Mouse (Mus musculus) urinary bladder, adult 18-20 months (tissue): ENCODE measurements around the gene Rft1.

ENCODE experiments used
- DNase-seq, 2 experiments: peaks; one replicate each; pipeline ENCODE4 v3.0.0; 2022; ENCODE audit warnings: low spot score in 2 of 2, mixed read lengths in 2 of 2

The Rft1 gene

DNA sequence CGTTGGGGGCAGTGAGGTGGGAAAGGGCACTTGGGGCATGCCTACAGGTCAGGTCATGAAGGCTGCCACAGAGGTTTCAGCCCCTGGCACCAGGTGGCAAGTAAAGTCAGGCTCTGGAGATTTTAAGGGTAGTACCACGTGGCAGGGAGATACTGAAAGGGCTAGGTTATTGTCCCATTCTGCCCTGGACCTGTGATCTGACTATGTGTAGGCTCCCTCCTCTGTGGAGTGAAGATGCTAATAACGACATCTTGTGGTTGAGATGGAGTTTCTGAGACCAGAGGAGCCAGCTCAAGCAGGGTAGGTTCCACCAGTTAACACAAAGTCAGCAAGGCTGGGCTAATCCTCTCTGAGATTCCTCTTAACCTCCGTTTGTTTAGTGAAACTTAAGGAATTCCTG lies 24.3 kb upstream of the Rft1 start:
- no peak for DNase-seq

DNA sequence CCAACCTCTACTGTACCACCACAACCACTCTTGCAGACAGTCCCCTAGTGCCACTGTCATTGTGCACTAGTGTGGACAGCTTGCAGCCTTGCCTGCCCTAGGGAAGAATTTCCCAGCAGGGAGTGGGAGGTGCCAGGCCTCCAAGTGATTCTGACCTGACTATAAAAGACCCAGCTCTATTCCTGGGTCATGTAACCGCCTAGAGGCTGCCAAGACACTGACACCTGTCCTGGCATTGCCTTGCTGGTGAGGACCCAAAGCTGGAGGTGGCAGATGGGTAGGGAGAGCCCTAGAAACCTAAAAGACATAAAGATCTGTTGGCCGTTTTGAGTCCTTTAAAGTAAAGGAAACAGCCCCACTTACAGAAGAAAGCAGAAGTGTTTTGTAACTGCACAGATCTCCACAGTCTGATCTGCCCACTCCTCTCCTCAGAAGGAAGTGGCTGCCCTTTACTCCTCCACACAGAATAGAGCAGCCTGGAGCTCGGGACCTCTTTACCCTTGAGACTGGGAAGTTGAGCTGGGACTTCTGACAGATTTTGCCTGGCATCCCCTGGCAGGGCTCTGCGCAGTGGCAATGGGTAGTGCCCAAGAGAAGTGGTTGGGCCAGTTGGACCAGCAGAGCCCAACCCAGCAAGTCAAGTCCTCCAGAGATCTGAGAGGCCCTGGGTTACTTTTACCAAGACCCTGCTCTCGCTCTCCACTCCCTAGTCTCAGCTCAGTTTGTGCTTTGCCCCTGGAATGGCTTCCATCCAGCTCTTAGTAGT lies 23.2 kb upstream of the Rft1 start:
- DNase-seq = peak; percentile 42 to 59

DNA sequence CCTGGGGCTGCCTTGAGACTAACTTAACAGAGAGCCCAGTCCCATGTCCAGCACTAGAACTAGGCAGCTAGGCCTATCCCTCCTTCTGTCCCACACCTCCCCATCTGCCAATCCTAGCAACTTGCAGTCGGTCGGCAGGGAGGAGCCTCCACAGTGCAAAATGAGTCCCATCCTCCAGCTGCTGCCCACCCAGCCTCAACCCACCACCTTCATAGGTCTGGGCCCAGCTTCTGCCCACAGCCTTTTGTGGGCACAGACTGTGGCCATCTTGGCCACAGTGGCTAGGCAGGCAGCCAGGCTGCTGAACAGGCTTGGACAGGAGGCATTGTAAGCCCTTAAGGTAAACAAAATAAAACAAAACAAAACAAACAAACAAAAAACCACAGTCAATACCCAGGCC lies 22.3 kb upstream of the Rft1 start:
- DNase-seq = no peak

DNA sequence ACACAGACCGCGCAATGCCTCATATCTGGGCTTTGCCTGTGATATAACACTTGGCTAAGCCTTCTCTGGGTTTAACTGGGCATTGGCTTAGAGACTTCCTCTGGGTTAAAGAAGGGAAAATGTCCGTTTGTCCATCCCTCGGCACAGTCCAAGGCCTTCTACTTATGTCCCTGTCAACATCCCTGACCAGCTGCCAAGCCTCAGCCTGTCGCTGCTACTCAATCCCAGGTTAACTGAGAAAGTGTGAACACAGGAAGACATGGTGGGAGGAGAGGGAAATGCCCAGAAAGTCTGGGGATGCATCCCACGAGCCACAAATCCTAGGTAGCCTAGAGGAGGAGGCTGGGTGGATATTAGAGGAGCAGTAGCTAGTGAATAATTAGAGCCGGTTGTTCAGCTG lies 20.5 kb upstream of the Rft1 start:
- DNase-seq = no peak

GRCm38 (mm10) chr14:30634418-30634817 lies 19.7 kb upstream of the Rft1 start:
- no peak for DNase-seq

GRCm38 (mm10) chr14:30635219-30635910 lies 18.8 kb upstream of the Rft1 start:
- DNase-seq = no peak

DNA sequence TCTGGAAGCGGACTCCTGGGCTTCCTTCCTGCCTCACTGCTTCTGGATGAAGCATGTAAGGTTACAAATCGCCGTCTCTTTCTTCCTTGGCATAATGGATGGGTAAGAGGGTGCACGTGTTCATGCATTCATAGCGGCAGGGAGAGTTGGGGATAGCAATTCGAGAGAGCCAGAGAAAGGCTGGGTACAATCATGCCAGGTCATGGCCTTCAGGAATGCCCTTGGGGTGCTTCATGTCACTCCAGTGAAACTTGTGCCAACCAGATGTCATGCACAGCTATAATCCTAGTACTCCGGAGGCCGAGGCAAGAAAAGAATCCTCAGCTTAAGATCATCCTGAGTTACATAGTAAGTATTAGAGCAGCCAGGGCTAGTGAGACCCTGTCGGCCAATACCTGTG lies 17.7 kb upstream of the Rft1 start:
- no peak for DNase-seq

DNA sequence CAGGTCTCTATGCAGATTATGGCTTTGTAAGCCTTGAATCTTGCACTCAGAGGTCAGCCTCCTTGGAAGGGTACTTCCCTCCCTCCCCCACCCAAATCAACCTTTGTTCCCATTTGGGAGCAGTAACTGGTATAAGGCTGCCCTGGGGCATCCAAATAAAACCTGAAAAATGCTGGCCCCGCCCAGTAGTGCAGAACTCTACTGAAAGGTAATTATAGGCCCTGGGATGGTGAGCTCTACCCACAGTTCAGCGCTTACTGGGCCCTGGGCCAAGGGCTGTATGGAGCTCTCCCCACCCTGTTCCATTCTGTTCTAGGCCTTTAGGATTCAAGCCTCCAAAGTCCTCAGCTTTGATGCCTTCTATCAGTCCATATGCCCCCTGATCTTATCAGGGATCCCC lies 17.1 kb upstream of the Rft1 start:
- DNase-seq = no peak

- DNase-seq = no peak
Observed at GRCm38 (mm10) chr14:30638009-30638408, 16.2 kb upstream of the Rft1 start.

DNA sequence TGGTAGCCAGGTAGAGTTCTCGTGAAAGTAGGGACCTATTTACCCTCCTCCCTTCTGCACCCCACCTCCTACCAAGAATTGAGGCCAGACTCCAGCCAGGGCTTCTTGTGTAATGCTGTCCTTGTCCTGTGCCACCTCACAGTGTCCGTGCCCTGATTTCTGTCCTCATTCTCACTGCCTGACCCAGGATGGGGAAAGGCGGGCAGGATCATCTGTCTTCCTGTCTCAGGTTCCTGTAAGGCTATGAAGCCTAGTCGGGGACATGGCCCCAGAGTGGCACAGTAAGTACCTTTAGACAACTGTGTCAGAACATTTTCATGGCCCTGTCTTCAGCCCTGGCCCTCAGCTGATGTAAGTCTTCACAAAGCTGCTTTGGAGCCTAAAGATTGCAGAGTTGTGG lies 15.5 kb upstream of the Rft1 start:
- no peak for DNase-seq

- no peak for DNase-seq
Observed at GRCm38 (mm10) chr14:30641748-30642147, 12.4 kb upstream of the Rft1 start.

- DNase-seq = no peak
Observed at GRCm38 (mm10) chr14:30644026-30644425, 10.1 kb upstream of the Rft1 start.

DNA sequence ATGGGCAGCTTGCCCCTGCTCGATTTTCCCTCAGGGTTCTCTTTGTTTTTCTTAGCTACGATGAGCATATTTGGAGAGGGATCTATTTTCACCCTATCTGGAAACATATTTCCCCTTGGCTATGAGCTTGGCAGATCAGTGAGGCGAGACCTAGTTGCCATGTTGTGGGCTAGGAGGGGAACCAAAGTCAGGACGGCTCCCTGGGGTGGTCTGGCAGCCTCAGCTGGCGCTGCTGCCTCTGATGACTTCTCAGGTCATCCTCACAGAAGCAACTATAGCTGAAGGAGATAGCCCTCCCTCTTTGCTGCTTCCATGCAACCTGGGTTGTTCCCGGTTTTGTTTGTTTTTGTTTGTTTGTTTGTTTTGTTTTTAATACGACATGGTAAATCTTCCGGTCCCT lies 9.1 kb upstream of the Rft1 start:
- no peak for DNase-seq

GRCm38 (mm10) chr14:30646486-30646885 lies 7.7 kb upstream of the Rft1 start:
- DNase-seq = no peak

- no peak for DNase-seq
Observed at GRCm38 (mm10) chr14:30648478-30648877, 5.7 kb upstream of the Rft1 start.

DNA sequence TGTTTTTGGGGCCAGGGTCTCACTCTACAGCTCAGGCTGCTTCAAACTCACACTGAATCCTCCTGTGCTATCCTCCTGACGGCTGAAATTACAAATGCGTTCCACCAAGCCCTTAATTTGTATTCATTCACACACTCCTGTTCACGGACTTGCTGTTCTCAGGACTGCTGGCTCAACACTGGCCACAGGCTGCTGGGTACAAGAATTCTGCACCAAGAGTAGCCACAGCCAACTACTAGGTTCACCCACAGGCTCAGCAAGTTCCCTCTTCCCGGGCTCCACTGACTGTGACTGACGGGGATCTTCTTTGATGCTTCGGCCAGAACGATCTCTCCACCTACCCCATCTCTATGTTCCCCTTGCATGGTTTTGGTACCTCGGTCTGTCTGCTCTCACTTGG lies 4.4 kb upstream of the Rft1 start:
- no peak for DNase-seq

DNA sequence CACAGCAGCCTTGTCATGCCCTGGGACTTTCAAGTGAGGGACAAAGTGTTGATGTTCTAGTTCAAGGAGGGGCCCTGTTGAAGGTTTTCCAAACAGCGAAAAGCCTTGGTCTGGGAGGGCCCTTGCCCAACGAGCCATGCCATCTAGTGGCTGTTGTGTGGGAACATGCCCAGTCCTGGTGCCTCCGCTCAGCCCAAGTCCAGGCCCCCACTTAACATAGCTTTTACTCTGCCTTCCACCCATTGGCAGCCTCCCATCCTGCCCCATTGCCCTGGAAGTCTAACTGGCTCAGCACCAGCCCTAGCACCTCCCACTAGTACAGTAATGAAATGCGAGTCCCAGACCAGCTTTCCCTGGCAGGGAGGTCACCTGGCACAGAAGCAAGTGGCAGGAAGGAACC lies 3.2 kb upstream of the Rft1 start:
- DNase-seq = peak; percentile 34 to 51

- no peak for DNase-seq
Observed at GRCm38 (mm10) chr14:30654691-30655228, 600 bp downstream of the Rft1 start.

GRCm38 (mm10) chr14:30655531-30655930 lies 1.4 kb downstream of the Rft1 start:
- no peak for DNase-seq

- no peak for DNase-seq
Observed at GRCm38 (mm10) chr14:30666061-30666460, 11.9 kb downstream of the Rft1 start.

- no peak for DNase-seq
Observed at GRCm38 (mm10) chr14:30666604-30667003, 12.4 kb downstream of the Rft1 start.

DNA sequence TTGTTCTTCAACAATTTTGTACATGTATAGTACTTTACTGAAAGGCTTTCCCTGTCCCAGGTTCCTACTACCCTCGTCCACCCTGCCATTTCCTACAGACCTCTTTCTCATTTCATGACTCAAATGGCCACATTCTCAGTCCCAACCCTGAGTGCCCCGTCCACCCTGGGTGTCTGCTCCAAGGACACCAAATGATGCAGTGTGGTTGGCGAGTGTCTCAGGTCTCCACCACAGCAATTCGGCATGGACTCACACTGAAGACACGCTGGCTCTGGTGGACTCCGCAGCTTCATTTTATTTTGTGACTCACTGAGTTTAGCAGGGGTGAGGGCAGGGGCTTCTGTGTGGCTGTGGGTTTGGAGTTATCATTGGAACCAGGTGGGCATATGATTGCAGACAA lies 16.0 kb downstream of the Rft1 start:
- DNase-seq = no peak
